Mouse (Mus musculus) ES-E14 (cell line): ENCODE results near the gene Olfr801. TPM values are rescaled to one million over a fixed set of nuclear protein-coding genes. Genes with fewer than 3 reads are reported as not detected.

ENCODE experiments used
- DNase-seq: peaks from one replicate; pipeline ENCODE4 v3.0.0-alpha.2; 2013; ENCODE audit warnings: low read depth, low spot score
- H3K27ac ChIP-seq: 2 replicates; pipeline ENCODE4 v1.5.1; 2012; ENCODE audit warnings: low read depth, mild to moderate bottlenecking, low read length, moderate library complexity, mixed read lengths; ENCODE audit not compliant: poor library complexity, insufficient read depth, severe bottlenecking
- H3K36me3 ChIP-seq: 2 replicates; pipeline ENCODE4 v1.6.1; 2012; ENCODE audit warnings: mild to moderate bottlenecking, low read length, moderate library complexity, mixed read lengths; ENCODE audit not compliant: control insufficient read depth, poor library complexity, insufficient read depth, severe bottlenecking
- H3K4me1 ChIP-seq, 2 experiments: fragments of 150-350 bp in 1 of 2; sonication (generic) in 1 of 2; 2 replicates each; pipeline ENCODE4 v1.6.1; 2012; ENCODE audit warnings: low read length in 2 of 2, mild to moderate bottlenecking in 1 of 2, mixed read lengths in 1 of 2; ENCODE audit not compliant: control insufficient read depth in 2 of 2, insufficient read depth in 2 of 2, poor library complexity in 1 of 2
- H3K4me3 ChIP-seq, 2 experiments: fragments of 150-350 bp in 1 of 2; sonication (generic) in 1 of 2; 2 replicates each; pipeline ENCODE4 v1.5.1; 2012; ENCODE audit warnings: low read length in 2 of 2, low read depth in 1 of 2, mild to moderate bottlenecking in 1 of 2, mixed read lengths in 1 of 2; ENCODE audit not compliant: insufficient read depth in 1 of 2, poor library complexity in 1 of 2, severe bottlenecking in 1 of 2
- H3K9ac ChIP-seq: 2 replicates; pipeline ENCODE4 v1.6.1; 2012; ENCODE audit warnings: low read depth, mild to moderate bottlenecking, low read length, mixed read lengths; ENCODE audit not compliant: poor library complexity, insufficient read depth, severe bottlenecking
- H3K9me3 ChIP-seq: fragments of 150-350 bp; sonication (generic); 2 replicates; pipeline ENCODE4 v1.6.1; 2012; ENCODE audit warnings: low read depth, mild to moderate bottlenecking, low read length; ENCODE audit not compliant: control insufficient read depth, insufficient read depth
- CHD2 ChIP-seq: IDR thresholded peaks from 2 replicates; pipeline ENCODE4 v1.6.1; 2014; ENCODE audit warnings: mild to moderate bottlenecking, low read depth, low read length, inconsistent platforms
- HCFC1 ChIP-seq: IDR thresholded peaks from 2 replicates; pipeline ENCODE4 v1.6.1; 2012; ENCODE audit warnings: low read length, inconsistent platforms, borderline replicate concordance; ENCODE audit not compliant: insufficient read depth
- MAFK ChIP-seq: IDR thresholded peaks from 2 replicates; pipeline ENCODE4 v1.6.1; 2014; ENCODE audit warnings: mild to moderate bottlenecking, low read depth, low read length, inconsistent platforms; ENCODE audit not compliant: insufficient read depth
- ZC3H11A ChIP-seq: IDR thresholded peaks from 2 replicates; pipeline ENCODE4 v1.6.1; 2012; ENCODE audit warnings: low read depth, mild to moderate bottlenecking, inconsistent platforms, low read length, borderline replicate concordance
- ZNF384 ChIP-seq: IDR thresholded peaks from 2 replicates; pipeline ENCODE4 v1.6.1; 2012; ENCODE audit warnings: low read depth, low read length, inconsistent platforms
- in situ Hi-C, 2 experiments: fragments of 600-800 bp; cut with MboI; formaldehyde crosslinking; loops; one replicate each; pipeline ENCODE4 v1.15.1; 2025; ENCODE audit warnings: low sequenced_read_pairs in 2 of 2, inconsistent platforms in 1 of 2; ENCODE audit not compliant: unreplicated experiment in 2 of 2
- total RNA-seq: library from RNA; depleted of rRNA; stranded (reverse); fragments of 300-350 nt; gene quantifications from 2 replicates; pipeline ENCODE4 v1.2.3, GENCODE M21; 2012; rRNA removed

Gene Olfr801
- total RNA-seq, 1 experiment, result not detected

DNA sequence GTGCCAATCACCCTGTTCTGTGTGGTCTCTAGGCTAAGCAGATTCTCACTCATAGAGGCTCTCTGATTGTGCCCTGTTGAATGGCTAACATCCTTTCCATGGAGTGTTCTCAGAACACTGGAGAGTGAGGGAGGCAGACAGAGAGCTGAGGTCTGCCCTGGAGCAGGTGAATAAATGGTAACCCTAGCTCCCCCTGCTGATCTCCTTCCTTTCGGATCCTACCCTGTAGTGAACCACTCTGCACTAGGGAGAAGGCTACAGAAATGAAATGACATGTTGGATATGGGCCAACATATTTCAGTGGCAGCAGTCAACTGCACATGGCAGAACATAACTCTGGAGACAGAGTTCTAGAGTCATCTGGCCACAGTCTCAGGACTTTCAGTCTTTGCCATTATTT lies 51.9 kb downstream of the Olfr801 start:
- no peaks in the 10 kb centered on the region for H3K36me3 ChIP-seq
- in situ Hi-C loops, result no loop called here

More for the DNA sequence above, 51.9 kb downstream of the Olfr801 start:
- Histone ChIP-seq H3K27ac (no peak overlapping the region), H3K9me3 (no peaks in the 10 kb centered on the region), H3K4me3 (no peak overlapping the region), H3K9ac (no peak overlapping the region), H3K4me1 (no peaks in the 10 kb centered on the region)
- no peak for TF ChIP-seq CHD2
- TF ChIP-seq HCFC1, result no peak
- TF ChIP-seq ZC3H11A, result no peak
- no peak for TF ChIP-seq MAFK
- no peak for TF ChIP-seq ZNF384
- peak; percentile 11 for DNase-seq

Other genes starting within 250 kb of the Olfr801 start
- gene Olfr786, start 246.6 kb downstream of the Olfr801 start, total RNA-seq, result not detected in 2 replicates
- 0.62 and 0.95 TPM in 2 replicates for gene Olfr787, start 212.0 kb downstream of the Olfr801 start, total RNA-seq
- 0.05 TPM in 1 of 2 replicates, not detected in the other for gene Olfr788, start 202.9 kb downstream of the Olfr801 start, total RNA-seq
- gene Olfr789, start 189.1 kb downstream of the Olfr801 start, total RNA-seq, result not detected in 2 replicates
- not detected in 2 replicates for gene Olfr790, start 175.4 kb downstream of the Olfr801 start, total RNA-seq
- gene Olfr791, start 152.1 kb downstream of the Olfr801 start, total RNA-seq, result not detected in 2 replicates
- gene Olfr792, start 134.7 kb downstream of the Olfr801 start, total RNA-seq, result not detected in 2 replicates
- not detected in 2 replicates for gene Olfr794, start 106.2 kb downstream of the Olfr801 start, total RNA-seq
- not detected in 2 replicates for gene Olfr796, start 61.3 kb downstream of the Olfr801 start, total RNA-seq
- not detected in 2 replicates for gene Olfr798, start 45.9 kb downstream of the Olfr801 start, total RNA-seq
- not detected in 2 replicates for gene Olfr799, start 36.4 kb downstream of the Olfr801 start, total RNA-seq
- not detected in 2 replicates for gene Olfr800, start 16.2 kb downstream of the Olfr801 start, total RNA-seq
- not detected in 2 replicates for gene Olfr802, start 14.3 kb upstream of the Olfr801 start, total RNA-seq
- gene Olfr803, start 20.4 kb upstream of the Olfr801 start, total RNA-seq, result not detected in 2 replicates
- gene Olfr804, start 29.3 kb upstream of the Olfr801 start, total RNA-seq, result not detected in 2 replicates
- not detected in 2 replicates for gene Olfr805, start 55.5 kb upstream of the Olfr801 start, total RNA-seq
- not detected in 2 replicates for gene Olfr806, start 68.1 kb upstream of the Olfr801 start, total RNA-seq
- not detected in 2 replicates for gene Olfr807, start 83.9 kb upstream of the Olfr801 start, total RNA-seq
- gene Olfr808, start 91.6 kb upstream of the Olfr801 start, total RNA-seq, result not detected in 2 replicates
- not detected in 2 replicates for gene Olfr809, start 100.8 kb upstream of the Olfr801 start, total RNA-seq
- gene Olfr810, start 121.1 kb upstream of the Olfr801 start, total RNA-seq, result not detected in 2 replicates
- gene Olfr811, start 130.5 kb upstream of the Olfr801 start, total RNA-seq, result not detected in 2 replicates
- gene Olfr812, start 172.2 kb upstream of the Olfr801 start, total RNA-seq, result not detected in 2 replicates
- gene Olfr813, start 181.5 kb upstream of the Olfr801 start, total RNA-seq, result not detected in 2 replicates
- gene Olfr814, start 206.0 kb upstream of the Olfr801 start, total RNA-seq, result 0.22 and 0.26 TPM in 2 replicates
- gene Olfr815, start 232.0 kb upstream of the Olfr801 start, total RNA-seq, result 0.58 and 0.63 TPM in 2 replicates
- not detected in 2 replicates for gene Olfr816, start 241.7 kb upstream of the Olfr801 start, total RNA-seq